Mouse (Mus musculus) left cerebral cortex, postnatal 4 days (tissue): ENCODE data around the gene Gm43738. TPM values are rescaled to one million over a fixed set of nuclear protein-coding genes. Genes with fewer than 3 reads are reported as not detected.
"Not testable (repeated sequence)": the region's sequence is repeated elsewhere in the genome, so short reads cannot be mapped to it uniquely, and the experiment has no call there.

Experiments
- DNase-seq: peaks from one replicate; pipeline ENCODE4 v3.0.0-alpha.2; 2022
- intact Hi-C: fragments of 180-260 bp; cut with DNase I; formaldehyde crosslinking; loops from one replicate; pipeline ENCODE4 v1.15.1; 2025
- total RNA-seq, 2 experiments: library from RNA; stranded (reverse); gene quantifications; 2 replicates each; pipeline ENCODE4 v1.2.3; 2021

The Gm43738 gene
- total RNA-seq, 2 experiments from 2014 or later, result not detected

DNA sequence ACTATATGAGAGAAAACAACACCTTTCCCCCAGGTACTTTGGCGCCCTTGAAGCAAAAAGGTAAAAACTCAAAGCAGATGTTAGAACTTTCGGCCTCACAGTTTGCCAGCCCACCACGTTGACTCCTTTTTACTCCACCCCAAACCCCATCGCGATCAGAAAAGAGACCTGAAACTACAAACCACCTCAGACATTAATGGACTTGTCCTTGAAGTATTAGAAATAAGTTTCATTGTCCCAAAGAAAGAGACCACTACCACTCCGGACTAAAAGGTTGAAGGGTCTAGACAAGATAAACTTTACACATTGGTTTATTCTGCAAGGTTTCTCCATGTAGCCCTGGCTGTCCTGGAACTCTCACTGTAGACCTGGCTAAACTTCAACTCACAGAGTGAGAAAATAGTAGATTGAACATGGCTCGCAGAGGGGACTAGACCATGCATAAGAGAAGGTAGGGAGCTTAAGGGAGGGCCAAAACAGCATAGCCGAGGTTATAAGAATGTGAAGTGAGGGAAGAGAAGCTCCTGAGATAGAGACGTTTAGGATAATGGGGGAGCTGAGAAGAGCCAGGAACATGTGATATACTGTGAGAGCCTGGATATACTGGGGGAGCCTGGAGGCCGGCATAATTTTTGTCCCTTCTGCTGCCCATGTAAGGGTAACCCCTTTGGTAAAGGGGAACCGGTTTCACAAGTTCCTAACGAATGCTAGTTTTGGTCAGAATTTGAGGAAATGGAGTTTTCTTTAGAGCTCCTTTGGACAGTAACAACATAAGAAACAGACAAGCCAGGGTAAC lies 1.8 kb upstream of the Gm43738 start:
- intact Hi-C loops, result no loop called here
- DNase-seq, result no peak

DNA sequence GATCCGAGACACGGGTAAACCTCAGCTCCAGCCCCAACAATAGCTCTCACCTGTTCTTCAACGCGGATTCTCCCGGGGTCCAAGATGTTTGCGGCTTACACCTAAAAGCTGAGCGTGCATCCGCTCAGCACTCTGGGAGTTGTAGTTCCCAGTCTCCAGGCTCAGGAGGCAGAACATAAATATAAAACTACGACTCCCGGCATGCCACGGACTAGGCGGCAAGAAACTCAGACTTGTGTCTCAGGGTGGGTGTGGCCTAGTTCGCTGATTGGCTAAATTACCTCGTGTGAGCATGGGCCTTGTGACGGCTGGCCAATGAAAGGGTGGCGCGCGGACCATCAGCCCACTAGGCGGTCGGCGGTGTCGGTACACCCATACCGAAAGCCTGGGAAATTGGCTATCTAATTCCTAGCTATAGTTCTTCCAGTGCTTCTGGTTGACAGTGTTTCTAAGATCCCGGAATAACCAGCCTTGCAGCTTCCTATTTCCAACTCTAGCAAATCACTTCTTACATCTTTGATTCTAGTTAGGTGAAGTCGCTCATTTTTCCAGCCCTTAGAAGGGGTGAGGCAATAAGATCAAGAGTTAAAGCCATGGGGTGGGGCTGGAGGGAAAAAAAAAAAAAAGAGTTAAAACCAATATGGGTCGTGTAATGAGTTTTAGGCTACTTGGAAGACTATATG lies 1.1 kb upstream of the Gm43738 start, which contains the start of gene Fdps:
Gene Fdps, minus strand, starts transcription at position 148 of the 683 bp plus-strand sequence.
- DNase-seq, result peak; percentile 96
- intact Hi-C loops, result no loop called here

DNA sequence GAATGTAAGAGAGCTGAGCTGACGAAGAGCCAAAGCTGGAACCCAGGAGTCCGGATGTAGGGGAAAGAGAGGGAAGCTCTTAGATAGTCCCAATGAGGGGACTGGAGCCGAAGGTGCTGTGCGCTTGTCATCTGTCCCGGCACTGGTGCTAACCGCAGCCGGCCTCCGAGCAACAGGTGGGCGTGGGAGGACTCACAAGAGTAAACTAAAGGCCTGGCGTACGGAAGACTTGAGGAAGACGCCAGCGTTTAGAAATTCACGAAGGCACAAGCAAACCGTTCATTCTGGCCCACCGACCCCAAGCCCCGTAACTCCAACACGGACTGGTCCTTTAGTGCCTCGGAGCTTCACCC lies 536 bp upstream of the Gm43738 start:
- DNase-seq, result peak; percentile 41
- intact Hi-C loops, result no loop called here

DNA sequence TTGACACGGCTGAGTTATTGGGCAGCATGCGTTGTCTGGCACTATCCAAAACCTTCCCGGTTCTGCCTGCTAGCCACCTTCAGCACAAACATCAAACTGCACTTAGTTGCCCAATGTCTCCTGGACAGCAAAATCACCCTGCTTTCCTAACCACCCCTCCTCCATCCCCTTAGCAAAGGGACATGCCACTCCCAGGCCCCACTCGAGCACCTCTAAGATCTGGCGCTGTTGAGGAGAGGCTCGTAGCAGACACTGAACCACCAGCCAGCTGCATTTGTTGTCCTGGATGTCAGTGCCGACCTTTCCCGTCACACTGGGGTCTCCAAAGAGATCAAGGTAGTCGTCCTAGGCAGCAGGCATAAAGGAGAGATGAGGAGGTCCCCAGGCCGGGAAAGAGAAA lies 6.9 kb downstream of the Gm43738 start:
- intact Hi-C loops, result loop anchor here (5.0 kb wide), 2 partner anchors 63 to 118 kb away; no protein-coding TSS in a partner anchor
- no peak for DNase-seq

DNA sequence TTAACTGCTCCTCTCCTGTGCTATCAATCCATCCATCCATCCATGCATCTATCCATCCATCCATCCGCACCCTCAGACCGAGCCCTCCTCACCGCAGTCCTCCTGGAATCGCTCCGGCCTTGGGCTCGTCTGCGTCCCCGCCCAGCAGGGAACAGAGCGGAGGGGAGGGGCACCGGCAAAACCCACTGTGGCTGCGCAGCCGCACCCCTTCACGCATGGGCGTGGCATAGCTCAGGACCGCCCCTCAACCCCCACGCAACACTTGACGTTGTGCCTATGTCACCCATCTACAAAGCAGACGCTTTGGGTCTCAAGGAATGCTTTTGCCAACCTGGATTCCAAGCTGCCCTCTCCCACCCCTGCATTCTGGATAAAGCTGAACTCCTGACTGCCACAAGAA lies 7.7 kb downstream of the Gm43738 start, which contains the start of gene Rusc1:
Gene Rusc1, minus strand, starts transcription at position 137 of the 400 bp plus-strand sequence.
- DNase-seq, result peak; percentile 92
- intact Hi-C loops, result loop anchor here (5.0 kb wide), 2 partner anchors 64 to 119 kb away; no protein-coding TSS in a partner anchor

DNA sequence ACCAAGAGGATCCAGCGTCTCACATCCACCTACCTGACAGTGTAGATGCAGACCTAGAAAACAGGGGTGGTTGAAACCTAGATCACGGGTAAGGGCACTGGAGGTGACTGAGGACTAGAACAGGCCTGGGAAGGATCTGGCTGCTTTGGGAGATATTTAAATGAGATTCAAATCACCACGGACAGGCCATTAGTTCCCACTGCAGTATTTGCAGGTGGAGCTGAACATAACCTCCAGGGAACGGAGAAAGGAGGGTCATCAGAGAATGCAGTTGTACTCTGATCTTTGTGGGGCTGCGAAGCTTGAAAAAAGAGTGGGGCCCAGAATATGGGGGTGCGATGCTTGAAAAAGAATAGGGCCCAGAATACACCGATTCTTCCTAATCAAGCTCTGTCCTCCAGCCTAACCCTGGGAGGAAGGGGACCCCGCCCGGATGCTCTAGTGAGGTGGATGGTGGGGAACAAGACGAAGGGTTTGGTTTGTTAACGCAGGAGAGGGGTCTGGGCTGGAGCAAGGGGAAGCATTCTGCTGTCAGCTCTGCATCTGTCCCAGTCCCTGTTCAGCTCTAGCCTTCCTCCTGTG lies 8.3 kb downstream of the Gm43738 start:
- intact Hi-C loops, result loop anchor here (5.0 kb wide), 2 partner anchors 65 to 120 kb away; no protein-coding TSS in a partner anchor
- no peak for DNase-seq

DNA sequence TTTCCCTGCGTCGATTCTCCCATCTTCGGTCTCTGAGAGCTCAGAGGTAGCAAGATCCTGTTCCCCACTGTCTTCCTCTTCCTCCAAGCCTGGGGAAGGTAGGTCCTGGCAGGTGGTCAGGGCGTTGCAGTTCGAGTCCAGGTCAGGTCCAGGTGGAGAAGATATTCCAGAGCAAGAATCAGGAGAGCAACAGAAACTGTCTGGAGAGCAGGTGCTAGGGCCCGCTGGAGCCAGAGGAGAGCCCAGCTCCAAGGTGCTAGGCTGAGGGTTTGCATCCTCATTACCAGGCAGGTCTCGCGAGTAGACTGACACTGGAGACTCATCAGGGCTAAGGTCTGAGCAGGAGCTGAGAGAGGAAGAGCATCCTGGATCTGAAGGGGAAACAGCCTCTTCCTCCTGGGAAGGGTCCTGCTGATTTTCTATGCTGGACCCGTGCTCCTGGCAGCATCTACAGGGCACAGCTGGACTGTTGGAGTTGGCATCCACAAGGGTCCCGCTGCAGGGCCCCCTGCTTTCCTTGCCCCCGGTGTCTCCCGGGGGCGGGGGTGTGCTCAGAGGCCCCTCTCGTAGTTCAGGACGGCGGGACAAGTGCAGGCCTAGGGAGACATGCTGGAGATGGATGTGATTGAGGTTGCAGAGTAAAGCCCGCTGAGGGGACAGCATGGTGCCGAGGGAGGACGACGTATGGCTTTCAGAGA lies 8.9 kb downstream of the Gm43738 start:
- intact Hi-C loops, result loop anchor here (5.0 kb wide), 2 partner anchors 65 to 120 kb away; no protein-coding TSS in a partner anchor

DNA sequence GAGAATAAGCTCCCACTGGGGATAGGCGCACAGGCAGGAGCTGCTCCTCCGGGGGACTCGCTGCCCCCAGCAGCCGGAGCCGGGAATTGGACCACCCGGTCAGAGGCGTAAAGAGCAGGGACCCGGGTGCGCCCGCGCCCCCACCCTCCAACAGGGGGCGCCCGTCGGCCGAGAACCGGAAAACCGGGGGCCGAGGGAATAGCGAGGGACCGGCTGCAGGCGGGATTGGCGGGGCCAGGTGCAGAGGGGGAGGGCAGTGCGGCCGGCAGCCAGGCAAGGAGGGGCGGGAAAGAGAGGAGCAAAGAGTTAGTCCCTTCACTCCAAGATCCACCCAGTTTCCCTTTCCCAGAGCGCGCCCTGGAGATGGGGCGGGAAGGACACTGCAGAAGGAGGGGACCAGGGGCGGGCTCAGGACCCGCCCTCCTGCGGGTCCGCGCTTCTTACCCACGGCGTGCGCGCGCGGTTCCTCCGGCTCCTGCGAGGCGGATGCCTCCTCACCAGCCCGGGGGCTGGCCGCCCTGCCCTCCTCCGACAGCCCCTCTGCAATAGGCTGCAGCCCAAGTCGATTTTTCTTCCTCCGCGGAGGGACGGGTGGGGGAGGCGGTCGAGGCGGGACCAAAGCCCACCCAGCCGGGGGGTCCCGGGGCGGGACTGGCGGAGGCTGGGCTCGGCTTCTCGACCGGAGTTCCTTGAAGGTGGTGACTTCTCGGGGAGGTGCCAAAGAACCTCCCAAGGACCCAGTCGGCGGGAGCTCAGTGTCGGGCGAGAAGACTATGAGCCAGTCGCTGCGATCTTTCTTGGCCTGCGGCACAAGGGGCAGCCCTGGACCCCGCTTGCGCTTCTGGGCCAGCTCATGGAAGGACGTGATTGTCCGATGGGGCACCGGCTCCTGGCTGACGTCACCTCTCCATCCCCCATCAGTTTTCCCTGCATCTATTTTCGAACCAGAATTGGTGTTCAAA lies 9.9 kb downstream of the Gm43738 start:
- intact Hi-C loops, result loop anchor here (5.0 kb wide), 2 partner anchors 66 to 121 kb away; no protein-coding TSS in a partner anchor
- DNase-seq, result peak; percentile 84

More for the DNA sequence above, 8.9 kb downstream of the Gm43738 start:
- no peak for DNase-seq

DNA sequence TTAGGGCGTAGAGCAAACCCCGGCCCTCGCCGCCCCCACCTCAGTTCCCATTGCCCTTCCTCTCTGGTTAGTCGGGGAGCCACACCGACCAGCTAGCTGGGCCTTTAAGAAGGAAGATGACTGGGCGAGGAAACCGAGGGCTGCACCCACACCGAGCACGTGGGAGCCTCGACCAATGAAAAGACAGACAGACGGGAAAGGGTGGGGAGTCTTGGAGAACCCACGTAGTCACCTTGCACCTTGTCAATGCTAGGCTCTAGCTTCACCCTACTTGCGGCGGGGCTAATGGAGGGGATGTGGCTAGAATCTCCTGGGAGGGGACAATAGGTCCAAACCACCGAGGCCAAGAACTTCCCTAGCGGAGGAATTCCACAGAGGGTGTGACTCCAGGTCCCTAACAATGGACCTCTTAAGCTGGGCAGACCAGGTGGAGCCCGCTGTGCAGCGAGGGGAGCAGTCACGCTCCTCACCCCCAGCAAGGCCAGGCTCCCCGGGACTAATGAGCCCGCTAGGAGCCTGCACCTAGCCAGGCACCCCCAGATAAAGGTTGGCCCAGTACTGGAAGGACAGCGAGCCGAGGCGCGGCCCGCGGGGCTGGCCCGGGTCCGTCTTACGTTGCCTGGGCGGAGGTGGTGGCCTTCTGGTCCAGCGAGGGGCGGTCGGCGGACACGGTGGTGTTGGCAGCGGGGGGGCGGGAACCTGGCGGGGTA lies 10.9 kb downstream of the Gm43738 start:
- DNase-seq, result peak; percentile 72

DNA sequence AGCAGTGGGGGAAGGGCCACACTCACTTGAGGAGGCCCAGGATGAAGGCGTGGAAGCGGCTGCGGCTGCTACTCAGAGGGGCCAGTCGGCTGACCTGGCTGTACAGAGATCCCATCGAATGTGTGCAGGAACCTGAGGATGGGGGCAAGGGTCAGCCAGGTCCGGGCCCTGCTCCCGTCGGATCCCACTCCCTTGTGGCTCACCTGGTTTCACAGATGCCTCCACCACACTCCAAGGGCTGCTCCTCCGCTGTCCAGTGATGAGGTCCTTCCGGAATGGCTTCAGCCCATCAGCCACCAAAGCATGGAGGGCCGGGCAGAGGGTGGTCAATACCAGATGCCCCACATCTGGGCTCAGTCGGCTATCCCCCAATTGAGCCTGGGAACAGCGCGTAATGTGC lies 11.9 kb downstream of the Gm43738 start:
- DNase-seq, result no peak
- intact Hi-C loops, result no loop called here

More for the DNA sequence above, 10.9 kb downstream of the Gm43738 start:
- intact Hi-C loops, result loop anchor here (5.0 kb wide), 2 partner anchors 67 to 122 kb away; no protein-coding TSS in a partner anchor

DNA sequence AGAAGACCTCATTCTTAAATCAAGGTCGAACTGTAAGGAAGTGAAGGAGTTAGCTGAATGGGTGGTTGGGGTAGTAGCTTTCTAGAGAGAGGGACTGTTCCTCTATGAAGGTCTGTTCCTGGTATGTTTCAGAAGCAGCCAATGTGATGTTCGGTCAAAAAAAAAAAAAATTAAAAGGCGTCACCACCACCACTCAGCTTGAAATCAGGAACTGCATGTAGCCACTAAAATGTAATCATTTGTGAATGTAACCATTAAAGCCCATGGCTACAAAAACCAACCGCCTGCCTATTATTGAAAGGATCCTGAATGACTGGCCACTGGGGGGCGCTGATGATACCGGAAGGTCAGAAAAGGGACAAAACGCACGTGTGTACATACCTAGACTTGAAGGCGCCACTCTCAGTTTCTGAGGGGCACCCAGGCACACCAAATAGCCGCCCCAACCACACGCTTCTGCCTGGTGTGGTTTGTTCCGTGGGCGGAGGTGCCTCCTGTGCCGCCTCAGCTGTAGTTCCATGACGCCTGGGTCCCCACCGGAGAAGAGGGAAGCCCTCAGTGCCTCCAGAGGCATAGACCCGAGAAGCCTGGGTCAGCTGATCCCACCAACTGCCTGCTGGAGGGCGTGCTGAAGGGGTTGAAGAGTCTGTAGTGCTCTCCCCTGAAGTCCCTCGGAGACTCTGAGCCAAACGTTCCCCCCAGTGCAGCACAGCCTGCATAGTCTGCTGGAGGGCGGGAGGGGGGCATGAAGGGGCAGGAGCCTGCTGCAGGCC lies 13.4 kb downstream of the Gm43738 start:
- intact Hi-C loops, result no loop called here
- DNase-seq, result peak; percentile 88

DNA sequence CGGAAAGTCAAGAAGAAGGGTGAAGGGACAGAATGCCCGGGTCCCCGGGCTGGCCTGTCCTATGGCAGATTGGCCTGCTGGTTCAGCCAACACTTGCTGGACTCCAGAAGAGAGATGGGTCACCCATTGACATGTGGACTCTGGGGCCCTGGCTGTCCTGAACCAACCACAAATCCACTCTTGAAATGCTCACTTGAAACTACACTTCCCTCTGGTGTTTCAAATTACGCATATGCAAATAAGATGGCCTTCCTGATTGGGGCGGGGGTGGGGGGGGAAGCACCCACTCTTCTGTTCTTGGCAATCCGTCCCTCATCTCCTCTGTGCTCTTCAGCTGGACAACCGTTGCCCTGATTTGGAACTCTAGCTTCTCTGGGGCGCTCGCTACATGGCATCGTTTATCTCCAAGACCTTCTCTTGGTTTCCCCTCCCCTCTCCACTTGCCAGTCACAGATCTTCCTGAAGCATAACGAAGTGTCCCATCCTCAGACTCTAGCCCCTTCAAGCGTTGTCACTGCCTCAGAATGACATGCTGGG lies 16.2 kb downstream of the Gm43738 start:
- no peak for DNase-seq
- intact Hi-C loops, result no loop called here

DNA sequence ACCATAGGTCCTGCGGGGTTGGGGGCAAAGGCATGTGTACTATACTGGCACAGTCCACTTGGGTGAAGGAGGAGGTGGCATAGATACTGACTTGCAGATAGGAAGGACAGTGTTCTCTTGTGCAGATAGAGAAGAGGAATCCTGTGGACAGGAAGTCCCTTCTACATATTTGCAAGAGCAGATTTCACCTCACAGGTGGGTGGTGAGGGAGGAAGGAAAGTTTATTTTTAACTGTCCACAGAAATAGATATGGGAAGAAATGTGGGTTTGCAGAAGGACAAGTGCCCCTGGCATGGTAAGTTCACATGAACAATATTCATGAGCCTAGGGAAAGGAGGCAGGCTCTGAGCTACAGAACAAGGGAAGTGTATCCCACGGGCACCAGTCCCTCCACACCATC lies 16.8 kb downstream of the Gm43738 start:
- DNase-seq, result no peak
- intact Hi-C loops, result no loop called here

DNA sequence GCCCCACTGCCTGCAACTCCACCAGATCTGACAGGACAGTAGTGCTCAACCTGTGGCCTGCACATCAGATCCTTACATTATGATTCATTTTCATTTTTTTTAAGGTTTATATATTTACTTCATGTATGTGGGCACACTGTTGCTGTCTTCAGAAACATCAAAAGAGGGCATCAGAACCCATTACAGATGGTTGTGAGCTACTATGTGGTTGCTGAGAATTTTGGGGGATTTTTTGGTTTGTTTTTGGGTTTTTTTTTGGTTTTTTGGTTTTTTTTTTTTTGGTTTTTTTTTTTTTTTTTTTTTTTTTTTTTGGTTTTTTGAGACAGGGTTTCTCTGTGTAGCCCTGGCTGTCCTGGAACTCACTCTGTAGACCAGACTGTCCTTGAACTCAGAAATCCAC lies 18.6 kb downstream of the Gm43738 start:
- intact Hi-C loops, DNase-seq: not testable (repeated sequence)

DNA sequence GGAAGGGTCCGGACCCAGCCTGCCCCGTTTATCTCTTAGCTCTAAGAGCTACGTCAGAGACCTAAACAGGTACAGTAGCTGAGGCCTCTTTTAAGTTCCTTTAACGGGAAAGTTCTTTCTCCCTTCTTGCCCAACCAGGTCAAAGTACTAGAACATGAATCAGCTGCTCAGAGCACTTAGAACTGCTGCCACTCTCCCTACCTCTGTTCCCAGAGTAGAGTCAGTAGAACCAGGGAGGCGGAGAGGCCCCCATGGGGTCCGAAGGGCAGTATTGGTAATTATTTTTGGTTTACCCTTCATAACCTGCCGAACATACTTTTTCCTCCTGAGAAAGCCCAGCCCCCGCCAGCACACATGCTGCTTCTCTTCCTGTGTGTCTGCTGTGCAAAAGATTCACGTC lies 23.5 kb downstream of the Gm43738 start:
- DNase-seq, result no peak
- intact Hi-C loops, result loop anchor here (10.0 kb wide), 1 partner anchor 383 kb away; no protein-coding TSS in a partner anchor

DNA sequence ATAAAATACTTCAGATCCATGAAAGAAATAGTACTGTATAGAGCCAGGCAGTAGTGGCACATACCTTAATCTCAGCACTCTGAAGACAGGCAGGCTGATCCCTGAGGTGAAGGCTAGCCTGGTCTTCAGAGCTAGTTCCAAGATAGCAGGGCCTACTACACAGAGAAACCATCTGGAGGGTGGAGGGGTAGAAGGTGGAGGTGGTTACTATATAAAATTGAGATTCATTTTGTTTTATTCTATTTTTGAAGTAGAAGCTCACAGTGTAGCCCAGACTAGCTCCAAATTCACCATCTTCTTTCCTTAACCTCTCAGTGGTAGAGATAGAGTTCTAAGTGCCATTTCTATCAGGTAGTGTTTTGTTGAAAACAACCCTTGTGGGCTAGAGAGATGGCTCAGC lies 33.6 kb downstream of the Gm43738 start:
- intact Hi-C loops, result no loop called here
- no peak for DNase-seq

DNA sequence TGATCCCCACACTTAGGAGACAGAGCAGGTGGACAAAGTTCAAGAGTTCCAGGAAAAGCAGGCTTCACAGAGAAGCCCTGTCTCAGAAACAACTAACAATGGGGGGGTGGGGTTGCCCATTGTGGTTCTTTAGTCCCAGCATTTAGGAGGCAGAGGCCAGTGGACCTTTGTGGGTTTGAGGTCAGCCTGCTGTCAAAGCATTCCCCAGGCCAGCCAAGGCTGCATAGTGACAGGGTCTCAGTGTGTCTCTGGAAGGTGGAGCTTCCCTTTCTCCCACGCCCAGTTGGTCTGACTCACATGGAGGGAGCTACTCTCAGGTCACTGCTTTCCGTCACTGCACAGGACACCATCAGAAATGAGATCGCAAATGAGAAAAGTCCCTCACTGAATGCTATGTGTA lies 39.2 kb downstream of the Gm43738 start:
- intact Hi-C loops, result no loop called here
- no peak for DNase-seq

DNA sequence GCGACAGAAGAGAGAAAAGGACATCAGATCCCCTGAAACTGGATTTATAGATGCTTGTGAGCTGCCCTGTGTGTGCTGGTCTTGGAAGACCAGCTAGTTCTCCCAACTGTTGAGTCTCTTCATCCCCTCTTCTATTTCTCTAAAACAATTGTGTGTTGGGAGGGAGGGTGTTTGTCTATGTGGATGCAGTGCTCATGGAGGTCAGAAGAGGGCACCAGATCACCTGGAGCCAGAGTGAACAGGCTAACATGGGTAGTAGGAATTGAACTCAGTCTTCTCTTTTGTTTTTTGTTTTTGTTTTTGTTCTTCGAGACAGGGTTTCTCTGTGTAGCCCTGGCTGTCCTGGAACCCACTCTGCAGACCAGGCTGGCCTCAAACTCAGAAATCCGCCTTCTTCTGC lies 42.1 kb downstream of the Gm43738 start:
- DNase-seq, result peak; percentile 6
- intact Hi-C loops, result loop anchor here (10.0 kb wide), 1 partner anchor 956 kb away; no protein-coding TSS in a partner anchor
